Mouse (Mus musculus) forebrain, postnatal 0 days (tissue): ENCODE measurements around the gene Nfib. TPM values are rescaled to one million over a fixed set of nuclear protein-coding genes. Genes with fewer than 3 reads are reported as not detected.
A peak's percentile ranks its signal among the peaks of the same experiment; 100 is the strongest.

Experiments used
- ATAC-seq: fragments of 200-750 bp; cut with Nextera tagmentation; 2 replicates; pipeline ENCODE4 v1.8.0; 2017; ENCODE audit warnings: mild to moderate bottlenecking, moderate library complexity
- DNase-seq: peaks from one replicate; pipeline ENCODE4 v3.0.0-alpha.2; 2015
- H3K27ac ChIP-seq: fragments of 300-500 bp; sonication (generic); 2 replicates; pipeline ENCODE4 v1.5.1; 2014; ENCODE audit warnings: low read depth, mild to moderate bottlenecking, antibody characterized with exemption, low read length, moderate library complexity, mixed read lengths
- H3K27me3 ChIP-seq: fragments of 300-500 bp; sonication (generic); 2 replicates; pipeline ENCODE4 v1.6.1; 2014; ENCODE audit warnings: mild to moderate bottlenecking, low read length, mixed read lengths; ENCODE audit not compliant: insufficient read depth
- H3K36me3 ChIP-seq: fragments of 300-500 bp; sonication (generic); 2 replicates; pipeline ENCODE4 v1.6.1; 2014; ENCODE audit warnings: mild to moderate bottlenecking, moderate library complexity; ENCODE audit not compliant: insufficient read depth
- H3K4me1 ChIP-seq: fragments of 300-500 bp; sonication (generic); 2 replicates; pipeline ENCODE4 v1.6.1; 2014; ENCODE audit warnings: antibody characterized with exemption; ENCODE audit not compliant: insufficient read depth
- H3K4me2 ChIP-seq: fragments of 300-500 bp; sonication (generic); 2 replicates; pipeline ENCODE4 v1.6.1; 2014; ENCODE audit warnings: low read depth, mild to moderate bottlenecking, moderate library complexity
- H3K4me3 ChIP-seq: fragments of 300-500 bp; sonication (generic); 2 replicates; pipeline ENCODE4 v1.5.1; 2014; ENCODE audit warnings: low read depth, low read length, mixed read lengths
- H3K9ac ChIP-seq: fragments of 300-500 bp; sonication (generic); 2 replicates; pipeline ENCODE4 v1.6.1; 2014; ENCODE audit warnings: mild to moderate bottlenecking
- H3K9me3 ChIP-seq: fragments of 300-500 bp; sonication (generic); 2 replicates; pipeline ENCODE4 v1.6.1; 2016; ENCODE audit warnings: low read length
- CTCF ChIP-seq: sonication (generic); IDR thresholded peaks from 2 replicates; pipeline ENCODE4 v1.5.1; 2016; ENCODE audit warnings: antibody characterized with exemption, control low read depth, low read depth
- WGBS: fragments of 180-500 bp; shearing (Covaris S2); extraction: QIAGEN DNeasy Blood & Tissue Kit; methylation state at CpG from one replicate; pipeline ENCODE4 v1.1.7; 2014; 5-methylcytosine and 5-hydroxymethylcytosine counted together
- polyA plus RNA-seq: library from polyadenylated mRNA; unstranded; fragments of >200 nt; fragmentation: Nextera tagmentation; extraction: Ambion mirVana; gene quantifications from 2 replicates; pipeline ENCODE4 v1.2.1, GENCODE M21; 2015
- total RNA-seq: library from RNA; depleted of rRNA; stranded (reverse); fragments of >200 nt; gene quantifications from 2 replicates; pipeline ENCODE4 v1.2.3, GENCODE M21; 2014

The Nfib gene
- total and polyA plus RNA-seq, 2 experiments from 2014 or later: 69.0 to 135 TPM

- Histone ChIP-seq H3K9ac (no peak overlapping the region), H3K27me3 (no peaks in the 10 kb centered on the region), H3K27ac (no peak overlapping the region), H3K4me3 (no peak overlapping the region), H3K4me2 (no peak overlapping the region), H3K36me3 (no peaks in the 10 kb centered on the region), H3K4me1 (peaks cover 12% of the 10 kb centered on the region), H3K9me3 (no peaks in the 10 kb centered on the region)
- 81% methylated on average over 5 of the region's 5 CpGs for WGBS
- DNase-seq (no peak), ATAC-seq (no peak)
- no peak for TF ChIP-seq CTCF
These were observed 262.1 kb downstream of the Nfib start for GRCm38 (mm10) chr4:82443441-82443840.

- Histone ChIP-seq H3K9me3 (no peaks in the 10 kb centered on the region), H3K36me3 (no peaks in the 10 kb centered on the region), H3K9ac (no peak overlapping the region), H3K27ac (no peak overlapping the region), H3K4me2 (no peak overlapping the region), H3K27me3 (no peaks in the 10 kb centered on the region), H3K4me3 (no peak overlapping the region), H3K4me1 (peaks cover 13% of the 10 kb centered on the region)
- ATAC-seq: no peak
- DNase-seq: no peak
- 63% methylated on average over 5 of the region's 5 CpGs for WGBS
- no peak for TF ChIP-seq CTCF
These were observed 262.5 kb downstream of the Nfib start for GRCm38 (mm10) chr4:82443003-82443402.

- Histone ChIP-seq H3K9me3 (no peaks in the 10 kb centered on the region), H3K4me1 (peaks cover 24% of the 10 kb centered on the region), H3K27me3 (no peaks in the 10 kb centered on the region), H3K9ac (no peak overlapping the region), H3K4me3 (no peak overlapping the region), H3K27ac (no peak overlapping the region), H3K36me3 (no peaks in the 10 kb centered on the region), H3K4me2 (no peak overlapping the region)
- TF ChIP-seq CTCF: no peak
- 73% methylated on average over 2 of the region's 2 CpGs for WGBS
- DNase-seq (no peak), ATAC-seq (no peak)
These were observed 264.9 kb downstream of the Nfib start for GRCm38 (mm10) chr4:82440606-82441005.

GRCm38 (mm10) chr4:82439813-82440212, 265.7 kb downstream of the Nfib start:
- Histone ChIP-seq H3K4me3 (no peak overlapping the region), H3K27me3 (no peaks in the 10 kb centered on the region), H3K4me2 (no peak overlapping the region), H3K4me1 (peaks cover 26% of the 10 kb centered on the region), H3K9ac (no peak overlapping the region), H3K27ac (no peak overlapping the region), H3K36me3 (no peaks in the 10 kb centered on the region), H3K9me3 (no peaks in the 10 kb centered on the region)
- DNase-seq (no peak), ATAC-seq (no peak)
- TF ChIP-seq CTCF: no peak
- WGBS: 39% methylated on average over 8 of the region's 8 CpGs

- Histone ChIP-seq H3K27ac (no peak overlapping the region), H3K36me3 (no peaks in the 10 kb centered on the region), H3K4me1 (peaks cover 31% of the 10 kb centered on the region), H3K9ac (no peak overlapping the region), H3K4me3 (no peak overlapping the region), H3K9me3 (no peaks in the 10 kb centered on the region), H3K27me3 (no peaks in the 10 kb centered on the region), H3K4me2 (no peak overlapping the region)
- no peak for TF ChIP-seq CTCF
- 85% methylated on average over 5 of the region's 5 CpGs for WGBS
- DNase-seq: no peak
- ATAC-seq: no peak
These were observed 266.9 kb downstream of the Nfib start for GRCm38 (mm10) chr4:82438631-82439030.

GRCm38 (mm10) chr4:82437533-82438318, 267.8 kb downstream of the Nfib start:
- Histone ChIP-seq H3K27me3 (no peaks in the 10 kb centered on the region), H3K4me3 (no peak overlapping the region), H3K9ac (no peak overlapping the region), H3K4me1 (peaks cover 31% of the 10 kb centered on the region), H3K27ac (0 out of 2 replicates have a peak overlapping the region, but pooled peaks have one; percentile 29), H3K36me3 (no peaks in the 10 kb centered on the region), H3K4me2 (no peak overlapping the region), H3K9me3 (no peaks in the 10 kb centered on the region)
- WGBS: 24% methylated on average over 12 of the region's 12 CpGs
- DNase-seq (peak; percentile 41), ATAC-seq (peak; percentile 59)
- no peak for TF ChIP-seq CTCF

- H3K36me3 ChIP-seq: no peaks in the 10 kb centered on the region
- no peak for TF ChIP-seq CTCF
- ATAC-seq (no peak), DNase-seq (no peak)
- H3K4me1 ChIP-seq: peaks cover 31% of the 10 kb centered on the region
- H3K9me3 ChIP-seq: no peaks in the 10 kb centered on the region
- no peak overlapping the region for H3K27ac ChIP-seq
- 64% methylated on average over 2 of the region's 2 CpGs for whole genome bisulfite sequencing
- no peak overlapping the region for H3K4me3 ChIP-seq
- no peak overlapping the region for H3K9ac ChIP-seq
- H3K27me3 ChIP-seq: no peaks in the 10 kb centered on the region
- H3K4me2 ChIP-seq: no peak overlapping the region
These were observed 268.9 kb downstream of the Nfib start for GRCm38 (mm10) chr4:82436656-82437055.
